Mouse (Mus musculus) heart, postnatal 0 days (tissue): ENCODE measurements around the gene Tbc1d1.

Experiments used
- CTCF ChIP-seq: IDR thresholded peaks from 2 replicates; pipeline ENCODE4 v1.5.1; 2016; ENCODE audit warnings: antibody characterized with exemption, control low read depth, low read depth
- EP300 ChIP-seq: IDR thresholded peaks from 2 replicates; pipeline ENCODE4 v1.6.1; 2016; ENCODE audit warnings: antibody characterized with exemption, low read depth

DNA sequence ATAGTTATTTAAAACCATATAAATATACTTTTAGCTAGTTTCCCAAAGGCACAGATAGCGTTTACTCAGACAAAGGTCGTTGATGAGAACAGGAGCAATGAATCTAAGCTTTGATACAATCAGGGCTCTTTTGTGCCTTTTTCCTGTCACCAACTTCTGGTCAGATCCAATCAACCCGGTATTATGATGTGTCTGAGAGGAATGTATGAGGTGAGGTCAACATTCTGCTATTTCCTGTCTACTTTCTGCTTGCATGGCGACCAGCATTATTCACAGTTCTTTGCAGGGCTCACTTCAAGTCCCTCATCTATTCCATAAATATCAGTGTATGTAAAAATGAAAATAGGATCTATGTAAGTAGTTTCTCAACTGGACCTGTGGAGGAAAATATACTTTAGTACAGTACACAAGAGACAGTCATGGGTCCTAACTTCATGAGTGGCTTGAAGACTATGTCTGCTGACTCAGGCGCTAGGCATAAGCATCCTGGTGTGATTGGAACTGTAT is 18.4 kb downstream of the Tbc1d1 start:
- TF ChIP-seq CTCF (no peak), EP300 (no peak)
